Mouse (Mus musculus): ENCODE data around the gene Ceacam2.
"Not testable (repeated sequence)": the region's sequence is repeated elsewhere in the genome, so short reads cannot be mapped to it uniquely, and the experiment has no call there.

The Ceacam2 gene

GRCm38 (mm10) chr7:25539376-25539907 is at the start of gene Ceacam2:
Ceacam2 (minus strand) TSS chr7:25539857.
- DNase-seq (ENCODE audit: low read depth) = not testable (repeated sequence)

DNA sequence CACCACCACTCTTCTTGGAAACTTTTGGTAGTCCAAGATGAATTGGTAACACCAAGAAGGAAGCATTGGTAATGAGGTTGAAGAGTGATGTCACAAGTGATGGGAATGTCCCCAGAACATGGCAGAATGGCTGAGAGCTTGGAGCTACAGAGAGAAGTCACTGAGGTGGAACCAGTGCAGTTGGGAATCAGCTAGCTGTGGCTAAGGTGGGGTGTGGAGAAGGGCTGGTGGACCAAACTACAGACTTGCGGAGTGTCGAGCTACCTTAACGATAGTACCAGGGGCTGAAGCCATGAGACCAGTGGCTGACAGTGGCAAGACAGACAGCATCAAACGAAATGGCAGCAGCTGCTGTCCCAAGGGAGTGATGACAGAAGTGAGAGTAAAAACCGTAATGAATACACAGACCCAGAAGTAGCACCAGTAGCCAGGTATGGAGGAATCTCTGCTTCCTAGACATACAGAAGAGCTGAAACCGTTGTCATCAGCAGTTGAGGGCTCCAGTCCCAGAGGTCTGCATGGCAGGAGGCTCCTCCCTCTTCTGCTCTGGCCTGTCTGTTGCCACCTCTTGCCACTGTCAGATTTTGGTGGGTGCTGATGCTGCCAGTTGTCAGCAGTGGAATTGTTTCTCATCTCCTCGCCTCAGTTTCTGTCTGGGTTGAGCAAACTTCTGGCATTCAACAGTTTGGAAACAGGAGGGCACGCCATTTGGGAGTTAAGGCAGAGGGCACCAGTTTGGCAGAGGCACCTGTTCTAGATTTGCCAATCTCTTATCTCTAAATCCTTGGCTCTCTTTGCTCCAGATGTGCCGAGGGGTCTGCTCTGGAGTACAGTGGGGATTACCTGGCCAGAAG is 45.9 kb upstream of the Ceacam2 start:
- DNase-seq (ENCODE audit: low read depth) = no peak

DNA sequence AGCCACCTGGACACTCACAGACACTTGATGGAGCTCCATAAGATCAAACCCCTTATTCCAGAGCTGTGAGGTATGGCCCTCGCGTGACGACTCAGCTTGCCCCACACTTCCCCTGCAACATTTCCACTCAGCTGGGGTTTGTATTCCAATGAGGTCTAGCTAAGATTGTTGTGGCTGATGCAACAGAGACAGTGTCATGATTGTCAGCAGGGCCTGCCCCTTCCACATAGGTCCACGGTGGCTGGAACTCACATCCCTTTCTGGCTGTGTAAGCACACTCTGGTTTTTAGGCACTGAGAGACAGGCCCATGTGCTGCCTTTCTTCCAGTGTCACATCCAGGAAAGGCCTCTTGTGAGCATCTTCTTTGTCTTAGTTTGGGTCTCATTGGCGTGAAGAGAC is 45.0 kb upstream of the Ceacam2 start:
- DNase-seq (ENCODE audit: low read depth) = no peak

- no peak for DNase-seq (ENCODE audit: low read depth)
Measured at GRCm38 (mm10) chr7:25582301-25582810, 42.7 kb upstream of the Ceacam2 start.

- DNase-seq (ENCODE audit: low read depth) = no peak
Measured at GRCm38 (mm10) chr7:25579441-25579840, 39.8 kb upstream of the Ceacam2 start.

DNA sequence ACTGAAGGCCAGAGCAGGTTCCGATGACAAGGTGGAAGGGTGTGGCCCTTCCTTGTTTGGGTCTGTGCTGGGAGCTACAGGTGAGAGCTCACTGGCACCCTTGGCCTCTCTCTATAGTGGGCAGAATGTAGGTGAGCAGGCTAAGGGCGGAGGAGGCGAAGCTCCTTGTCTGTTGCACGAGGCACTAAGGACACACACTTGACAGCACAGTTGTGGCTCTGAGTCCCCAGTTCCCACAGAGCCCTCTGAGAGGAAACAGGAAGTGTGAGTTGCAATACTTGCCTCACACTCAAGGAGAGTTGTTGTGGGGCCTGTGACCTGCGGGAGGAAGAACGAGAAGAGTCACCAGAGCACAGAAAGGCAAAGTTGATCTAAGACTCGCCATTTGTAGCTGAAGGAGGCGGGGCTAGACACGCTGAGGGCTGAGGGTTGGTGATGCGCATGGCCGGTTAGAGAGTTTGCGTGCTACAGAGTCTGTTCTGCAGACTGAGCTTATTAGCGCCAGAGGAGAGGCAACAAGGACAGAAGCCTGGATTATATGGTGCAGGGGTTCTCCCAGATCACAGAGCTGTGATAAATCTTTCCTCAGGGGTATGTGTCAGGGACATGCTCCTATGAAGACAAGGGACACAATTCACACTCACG is 37.3 kb upstream of the Ceacam2 start:
- not testable (repeated sequence) for DNase-seq (ENCODE audit: low read depth)

GRCm38 (mm10) chr7:25576308-25576707 is 36.7 kb upstream of the Ceacam2 start:
- not testable (repeated sequence) for DNase-seq (ENCODE audit: low read depth)

GRCm38 (mm10) chr7:25575870-25576269 is 36.2 kb upstream of the Ceacam2 start:
- no peak for DNase-seq (ENCODE audit: low read depth)

DNA sequence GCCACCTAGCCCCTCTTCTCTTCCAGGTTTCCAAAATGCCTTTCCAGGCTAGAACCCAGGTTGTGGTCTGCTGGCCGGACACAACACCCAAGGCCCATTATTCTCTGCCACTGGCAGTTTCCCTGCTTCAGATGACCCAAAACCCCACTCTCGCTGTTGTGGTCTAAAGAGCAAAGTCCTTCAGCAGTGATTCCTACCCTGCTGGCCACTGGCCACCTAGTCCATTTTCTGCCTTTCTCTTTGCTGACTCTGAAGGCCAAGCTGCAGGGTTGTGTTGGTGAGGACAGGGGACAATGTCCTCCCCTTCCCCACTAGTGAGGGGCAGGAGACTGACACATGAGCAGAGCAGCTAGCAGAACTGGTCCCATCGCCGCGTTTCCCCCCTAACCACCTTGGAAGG is 35.4 kb upstream of the Ceacam2 start:
- no peak for DNase-seq (ENCODE audit: low read depth)

DNA sequence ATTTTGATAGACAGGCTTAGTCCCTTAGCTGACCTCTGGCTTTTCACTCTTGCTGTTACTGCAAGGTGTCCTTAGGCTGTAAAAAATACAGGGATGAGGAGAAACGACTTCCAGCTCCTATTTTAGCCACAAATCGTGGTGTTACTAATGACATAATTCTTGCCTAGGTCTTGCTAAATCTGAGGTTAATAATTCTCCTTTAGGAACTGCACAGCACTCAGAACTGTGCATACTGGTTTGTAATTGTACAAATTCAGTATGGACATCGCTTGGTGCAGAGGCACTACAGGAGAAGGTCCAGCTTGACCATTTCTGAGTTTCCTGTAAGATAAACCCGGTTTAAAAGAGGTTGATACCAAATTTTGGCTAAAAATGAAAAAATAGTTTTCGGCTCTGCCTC is 34.1 kb upstream of the Ceacam2 start:
- not testable (repeated sequence) for DNase-seq (ENCODE audit: low read depth)

- DNase-seq (ENCODE audit: low read depth) = no peak
Measured at GRCm38 (mm10) chr7:25568721-25569120, 29.1 kb upstream of the Ceacam2 start.

DNA sequence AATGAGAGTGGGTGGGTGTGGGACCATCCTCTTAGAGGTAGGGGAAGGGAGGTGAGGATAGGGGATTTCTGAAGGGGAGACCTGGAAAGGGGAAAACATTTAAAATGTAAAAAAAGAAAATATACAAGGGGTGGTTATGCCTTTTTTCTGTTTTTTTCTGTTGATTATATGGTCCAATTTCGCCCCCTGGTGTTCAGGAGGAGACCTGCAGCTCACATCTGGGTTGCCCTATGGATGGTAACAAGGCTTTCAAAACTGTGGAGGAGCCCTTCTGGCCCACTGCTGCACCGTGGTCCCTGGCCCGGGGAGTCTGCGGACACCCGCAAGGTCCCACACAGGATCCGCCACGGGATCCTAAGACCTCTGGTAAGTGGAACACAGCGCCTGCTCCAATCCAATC is 1.8 kb upstream of the Ceacam2 start:
- not testable (repeated sequence) for DNase-seq (ENCODE audit: low read depth)

DNA sequence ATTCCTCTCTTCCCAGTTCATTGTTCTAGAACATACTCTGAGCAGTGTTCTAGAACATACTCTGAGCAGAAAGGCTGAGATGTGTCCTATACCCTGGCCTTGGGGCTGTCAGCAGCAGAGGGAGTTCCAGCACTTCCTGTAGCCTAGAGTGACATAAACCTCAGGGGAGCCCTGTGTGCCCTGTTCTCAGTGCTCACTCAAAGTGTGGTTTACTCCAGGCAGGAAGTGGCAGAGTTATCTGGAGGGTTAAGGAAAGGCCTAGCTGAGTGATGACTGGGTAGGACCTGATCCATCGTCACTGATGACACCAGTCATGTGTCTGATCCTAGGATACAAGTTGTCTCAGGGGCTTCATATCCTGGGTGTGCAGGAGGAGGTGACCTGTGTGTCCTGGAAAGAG is 297 bp upstream of the Ceacam2 start:
- DNase-seq (ENCODE audit: low read depth) = not testable (repeated sequence)

DNA sequence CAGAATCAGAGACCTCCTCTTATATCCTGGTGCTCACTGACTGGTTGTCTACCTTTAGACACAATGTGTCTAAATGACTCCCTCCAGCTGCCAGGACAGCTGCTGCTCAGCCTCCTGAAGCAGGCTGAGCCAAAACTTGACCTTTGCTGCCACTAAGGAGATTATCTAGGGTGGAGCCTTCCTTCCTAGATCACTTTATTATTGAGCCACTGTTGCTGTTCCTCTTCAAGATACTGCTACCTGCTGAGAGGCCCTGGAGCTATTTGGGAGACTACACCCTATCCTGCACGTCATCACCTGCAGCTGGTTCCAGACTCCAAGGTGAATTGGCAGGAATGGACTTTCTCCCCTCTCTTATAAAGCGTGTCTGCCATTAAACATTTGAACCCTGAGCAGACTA is 8.8 kb downstream of the Ceacam2 start:
- DNase-seq (ENCODE audit: low read depth) = no peak

DNA sequence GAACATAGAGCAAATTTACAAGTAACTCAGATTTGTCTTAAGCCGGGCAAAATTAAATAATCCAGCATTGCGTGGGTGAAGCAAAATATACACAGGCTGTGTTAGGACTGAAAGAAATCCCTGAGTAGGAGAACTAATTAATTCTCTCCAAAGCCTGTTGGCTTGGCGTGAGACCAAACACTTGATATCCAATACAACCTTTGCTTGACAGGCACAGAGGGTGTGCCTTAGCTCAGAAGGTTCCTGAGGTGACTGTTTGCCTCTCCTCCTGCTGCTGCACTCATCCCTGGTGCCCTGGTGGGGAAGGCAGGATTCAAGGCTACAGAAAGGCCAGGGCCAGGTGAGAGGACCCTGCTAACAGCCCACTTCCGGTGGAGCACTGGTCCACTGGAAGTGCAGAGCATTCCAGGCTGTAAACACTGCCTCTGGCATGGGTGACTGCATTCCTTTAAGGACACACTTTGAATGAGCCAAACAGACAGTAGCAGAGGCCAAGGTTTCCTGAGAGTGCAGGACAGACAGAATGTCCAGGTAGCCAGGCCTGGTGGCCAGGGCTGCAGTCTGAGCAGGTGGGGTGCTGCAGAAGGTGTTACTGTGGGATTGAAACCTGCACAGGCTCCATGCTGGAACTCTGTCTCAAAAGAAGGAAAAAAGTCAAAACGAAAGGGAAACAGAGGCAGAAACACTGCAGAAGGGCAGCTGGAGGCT is 23.4 kb downstream of the Ceacam2 start:
- not testable (repeated sequence) for DNase-seq (ENCODE audit: low read depth)

- not testable (repeated sequence) for DNase-seq (ENCODE audit: low read depth)
Measured at GRCm38 (mm10) chr7:25515667-25516066, 24.0 kb downstream of the Ceacam2 start.

- no peak for DNase-seq (ENCODE audit: low read depth)
Measured at GRCm38 (mm10) chr7:25509925-25510324, 29.7 kb downstream of the Ceacam2 start.

DNA sequence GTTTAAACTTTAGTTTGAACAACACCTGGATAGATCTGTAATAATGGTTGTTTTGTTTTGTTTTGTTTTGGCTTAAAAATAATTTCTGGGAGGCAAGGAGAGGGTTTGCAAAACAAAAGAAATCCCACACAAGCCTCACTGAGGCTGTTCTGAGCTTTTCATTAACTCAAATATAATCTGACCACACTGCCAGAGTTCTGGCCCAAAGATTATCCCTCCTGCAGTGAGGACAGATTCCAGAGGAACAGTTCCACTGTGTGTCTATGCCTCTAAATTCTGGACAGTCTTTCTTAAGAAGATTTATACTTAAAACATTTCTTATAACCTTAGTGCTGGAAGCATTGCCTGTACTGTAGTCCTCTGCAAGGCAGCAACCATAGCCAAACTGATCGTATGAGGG is 45.0 kb downstream of the Ceacam2 start:
- DNase-seq (ENCODE audit: low read depth) = no peak

DNA sequence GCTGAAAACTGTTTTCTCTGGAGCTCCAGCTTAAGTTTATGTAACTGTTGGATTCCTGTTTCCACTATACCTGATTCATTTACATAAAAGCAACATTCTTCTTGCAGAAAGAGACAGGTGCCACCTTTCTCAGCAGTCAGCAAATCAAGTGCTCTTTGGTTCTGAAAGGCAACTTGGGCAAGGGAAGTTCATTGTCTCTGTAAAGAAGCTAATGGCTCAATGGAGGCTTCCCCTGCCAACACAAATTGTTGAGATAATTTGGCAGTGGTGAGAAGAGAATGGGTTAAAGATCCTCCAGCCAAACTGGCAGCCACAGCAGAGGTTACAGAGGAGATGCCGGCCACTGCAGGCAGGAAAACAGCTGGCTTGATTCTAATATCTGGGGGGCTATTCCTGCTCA is 49.0 kb downstream of the Ceacam2 start:
- not testable (repeated sequence) for DNase-seq (ENCODE audit: low read depth)

DNA sequence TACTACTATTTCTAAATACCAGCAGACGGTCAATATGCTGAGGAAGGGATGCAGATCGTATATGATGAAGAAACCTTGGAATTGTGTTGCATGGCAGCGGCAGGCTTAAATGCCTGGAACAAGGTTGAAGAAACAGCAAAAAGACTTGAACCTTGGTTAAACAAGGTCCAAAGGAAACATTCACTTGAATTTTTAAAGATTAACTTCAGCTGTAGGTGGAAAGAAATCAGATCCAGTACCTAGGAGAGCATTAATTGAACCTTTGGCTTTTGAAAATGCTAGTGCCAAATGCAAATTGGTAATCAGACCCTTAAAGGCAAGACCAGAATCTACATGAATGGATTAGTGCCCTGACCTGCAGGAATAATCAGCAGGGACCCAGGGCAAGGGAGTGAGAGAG is 50.3 kb downstream of the Ceacam2 start:
- not testable (repeated sequence) for DNase-seq (ENCODE audit: low read depth)

DNA sequence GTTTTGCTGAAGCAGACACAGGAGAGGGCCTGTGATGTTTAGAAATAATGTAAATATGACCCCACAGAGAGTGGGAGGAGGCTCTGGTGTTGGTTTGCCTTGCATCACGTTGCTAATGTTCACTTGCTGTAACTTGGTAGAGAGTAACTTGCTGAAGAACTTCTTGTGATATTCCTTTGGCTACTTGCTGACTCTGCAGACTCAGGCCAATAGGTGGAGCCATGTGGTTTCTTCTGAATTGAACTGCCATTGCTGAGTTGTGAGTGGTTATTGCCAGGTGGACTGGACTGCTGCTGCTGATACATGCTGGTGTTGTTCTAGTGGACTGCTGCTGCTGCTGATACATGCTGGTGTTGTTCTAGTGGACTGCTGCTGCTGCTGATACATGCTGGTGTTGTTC is 53.5 kb downstream of the Ceacam2 start:
- DNase-seq (ENCODE audit: low read depth) = no peak

GRCm38 (mm10) chr7:25485061-25485460 is 54.6 kb downstream of the Ceacam2 start:
- DNase-seq (ENCODE audit: low read depth) = no peak

All from fibroblast of lung, adult 2 months (primary cell).